In the genomic region with DNA sequence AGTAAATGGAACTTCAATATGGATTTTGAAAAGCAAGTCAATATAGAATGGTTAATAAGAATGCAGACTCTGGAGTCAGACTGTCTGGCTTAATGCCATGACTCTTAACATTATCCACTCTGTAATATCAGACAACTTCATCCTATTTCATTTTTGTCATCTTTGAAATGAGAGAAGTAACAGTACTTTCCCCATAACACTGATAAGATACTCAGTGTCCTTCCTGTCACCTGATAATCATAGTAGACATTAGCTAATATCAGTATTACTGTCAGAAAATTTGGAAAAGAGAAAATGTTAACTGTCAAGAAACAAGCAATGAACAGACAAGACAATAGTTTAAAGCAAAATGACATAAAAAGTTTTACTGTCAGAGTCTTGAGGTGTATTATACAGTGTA, we compare ENCODE assay signal across 44 mouse cellular contexts. TPM values are rescaled to one million over a fixed set of nuclear protein-coding genes. Genes with fewer than 3 reads are reported as not detected.
"Had no signal": no experiment of that assay in that cellular context is flagged by ENCODE, and none has a peak within 500 bp of the region (broad histone marks: within the 10 kb centered on the region; RNA-seq: fewer than 3 reads in every experiment).

No protein-coding gene starts in this region.

- H3K27ac ChIP-seq: heart, embryonic 10.5 days; heart, embryonic 13.5 days; heart, embryonic 15.5 days; hindbrain, embryonic 10.5 days; hindbrain, embryonic 12.5 days; hindbrain, embryonic 13.5 days; hindbrain, embryonic 14.5 days; hindbrain, embryonic 15.5 days; hindbrain, postnatal 0 days; intestine, embryonic 15.5 days; kidney, embryonic 15.5 days; kidney, postnatal 0 days; layer of hippocampus, adult 2 months; left cerebral cortex, adult 2 months had no signal

- H3K27me3 ChIP-seq: heart, embryonic 12.5 days; heart, embryonic 13.5 days; heart, embryonic 15.5 days; hindbrain, embryonic 12.5 days; hindbrain, embryonic 13.5 days; hindbrain, embryonic 15.5 days; intestine, embryonic 15.5 days; kidney, embryonic 15.5 days had no signal

- H3K9me3 ChIP-seq: heart, embryonic 10.5 days; heart, embryonic 12.5 days; heart, embryonic 13.5 days; heart, embryonic 15.5 days; hindbrain, embryonic 10.5 days; hindbrain, embryonic 12.5 days; hindbrain, embryonic 13.5 days; hindbrain, embryonic 15.5 days; intestine, embryonic 15.5 days; kidney, embryonic 15.5 days had no signal

- DNase-seq: heart, postnatal 10 days; heart, postnatal 14 days; heart, postnatal 36 days; heart, postnatal 4 days; kidney, adult 11 months; kidney, adult 18-20 months; kidney, adult 2 months; kidney, adult 8-10 months; kidney, adult 9 months; kidney, postnatal 10 days; kidney, postnatal 14 days; kidney, postnatal 25 days; kidney, postnatal 36 days; kidney, postnatal 4 days; layer of hippocampus, adult 9-11 months; layer of hippocampus, postnatal 36 days had no signal

- H3K36me3 ChIP-seq: heart, embryonic 10.5 days; heart, embryonic 12.5 days; heart, embryonic 13.5 days; heart, embryonic 15.5 days; hindbrain, embryonic 10.5 days; hindbrain, embryonic 12.5 days; hindbrain, embryonic 13.5 days; hindbrain, embryonic 15.5 days; intestine, embryonic 15.5 days; kidney, embryonic 15.5 days had no signal

- H3K4me1 ChIP-seq: intestine, embryonic 15.5 days had no signal

- H3K9ac ChIP-seq: heart, embryonic 12.5 days; heart, embryonic 13.5 days; heart, embryonic 15.5 days; hindbrain, embryonic 12.5 days; hindbrain, embryonic 13.5 days; hindbrain, embryonic 14.5 days; hindbrain, embryonic 15.5 days; intestine, embryonic 15.5 days; kidney, embryonic 15.5 days had no signal

- H3K4me3 ChIP-seq: heart, embryonic 10.5 days; heart, embryonic 12.5 days; heart, embryonic 13.5 days; heart, embryonic 15.5 days; hindbrain, embryonic 10.5 days; hindbrain, embryonic 12.5 days; hindbrain, embryonic 13.5 days; hindbrain, embryonic 15.5 days; intestine, embryonic 15.5 days; kidney, embryonic 15.5 days; layer of hippocampus, adult 2 months; left cerebral cortex, adult 2 months had no signal

RNA-seq across cellular contexts. Expression of gene Nupl1, which starts 3.5 kb away (rescaled TPM):
- total RNA-seq: heart, postnatal 10 days; heart, postnatal 25 days; heart, postnatal 36 days; heart, postnatal 4 days; hematopoietic stem cell, adult 5-6 weeks; layer of hippocampus, postnatal 14 days; layer of hippocampus, postnatal 36 days; left cerebral cortex, adult 18-20 months; left cerebral cortex, adult 2 months had no signal
- polyA plus RNA-seq: heart, embryonic 10.5 days; heart, embryonic 11.5 days; heart, embryonic 12.5 days; heart, embryonic 13.5 days; heart, embryonic 14.5 days; heart, embryonic 15.5 days; heart, embryonic 16.5 days; hindbrain, embryonic 11.5 days; inflammation-experienced regulatory T-cells, adult 6 months; intestine, postnatal 0 days; kidney, embryonic 14.5 days; kidney, embryonic 15.5 days; kidney, embryonic 16.5 days; kidney, postnatal 0 days; large intestine, adult 2 months had no signal
